Mouse (Mus musculus) fibroblast of lung, adult 2 months (primary cell): ENCODE results near the gene Phf24.
"Not testable (repeated sequence)": the region's sequence is repeated elsewhere in the genome, so short reads cannot be mapped to it uniquely, and the experiment has no call there.

Source experiments
- DNase-seq: peaks from one replicate; pipeline ENCODE4 v3.0.0-alpha.2; 2011; ENCODE audit warnings: low read depth

Gene Phf24

GRCm38 (mm10) chr4:42950065-42950558 is 33.7 kb downstream of the Phf24 start:
- peak; percentile 51 for DNase-seq

- no peak for DNase-seq
Measured at GRCm38 (mm10) chr4:42951206-42952195, 35.0 kb downstream of the Phf24 start.

DNA sequence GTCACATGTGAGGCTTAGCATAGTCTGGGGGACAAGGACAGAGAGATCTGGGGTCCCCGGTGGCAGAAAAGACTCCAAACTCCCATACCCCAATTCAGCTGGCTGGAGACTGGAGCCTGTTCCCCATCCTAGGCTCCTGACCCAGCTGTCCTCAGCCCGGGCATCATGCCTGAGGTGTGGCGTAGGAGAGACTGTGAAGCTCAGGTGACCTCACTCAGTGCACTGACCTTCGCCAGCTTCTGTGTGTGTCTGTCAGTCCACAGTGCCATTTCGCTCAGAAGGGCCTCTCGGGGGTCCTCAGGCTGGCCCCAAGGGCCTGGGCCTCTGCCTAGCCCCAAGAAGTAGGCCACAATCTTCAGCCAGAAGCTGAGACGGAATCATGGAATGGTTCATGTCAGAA is 36.1 kb downstream of the Phf24 start:
- no peak for DNase-seq

DNA sequence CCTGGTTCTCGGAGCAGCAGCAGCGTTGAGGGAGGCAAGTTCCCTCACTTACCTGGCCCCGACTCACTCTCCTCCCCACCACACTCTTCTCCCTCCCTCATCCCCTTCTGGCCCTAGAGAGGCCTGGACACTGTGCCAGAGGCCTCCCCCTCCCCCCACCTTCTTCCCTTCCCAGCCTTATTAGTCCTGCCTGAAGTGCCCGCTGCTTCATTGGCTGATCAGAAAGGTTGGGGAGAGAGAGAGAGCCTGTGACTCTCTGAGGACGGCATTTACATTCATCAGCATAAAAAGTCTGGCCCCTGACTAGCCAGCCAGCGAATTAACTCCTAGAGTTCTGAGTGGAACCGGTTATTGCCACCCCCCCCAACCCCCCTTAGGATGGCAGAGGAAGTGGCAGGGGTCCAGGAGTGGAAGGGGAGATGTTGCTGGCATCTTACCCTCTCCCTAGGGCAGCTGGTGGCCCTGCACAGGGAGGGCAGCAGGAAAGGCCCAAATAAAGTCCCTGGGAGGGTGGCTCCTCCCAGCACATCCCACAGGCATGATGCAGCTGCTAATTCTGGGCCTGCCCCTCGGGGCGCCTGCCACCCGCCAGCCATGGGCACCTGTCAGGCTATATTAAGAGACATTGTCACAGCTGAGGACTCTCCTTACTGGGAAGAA is 37.1 kb downstream of the Phf24 start:
- no peak for DNase-seq

DNA sequence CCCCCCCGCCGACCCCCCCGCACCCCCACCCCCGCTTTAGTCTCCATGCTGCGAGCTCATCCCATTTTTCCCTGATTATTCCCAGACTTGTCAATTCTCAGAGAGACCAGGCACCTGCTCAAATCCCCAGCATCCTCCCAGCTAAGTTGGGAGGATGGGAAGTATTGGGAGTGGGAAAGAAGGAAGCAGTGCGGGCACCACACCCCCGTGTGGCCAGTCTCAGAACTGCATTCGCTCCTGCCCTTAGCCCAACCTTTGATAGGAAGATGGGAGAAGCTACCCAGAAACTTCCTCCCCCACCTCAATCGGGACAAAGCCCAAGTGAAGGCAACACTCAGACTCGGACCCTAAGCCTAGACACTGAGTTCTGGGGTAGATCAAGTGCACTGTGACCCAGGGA is 37.8 kb downstream of the Phf24 start:
- peak; percentile 30 for DNase-seq

DNA sequence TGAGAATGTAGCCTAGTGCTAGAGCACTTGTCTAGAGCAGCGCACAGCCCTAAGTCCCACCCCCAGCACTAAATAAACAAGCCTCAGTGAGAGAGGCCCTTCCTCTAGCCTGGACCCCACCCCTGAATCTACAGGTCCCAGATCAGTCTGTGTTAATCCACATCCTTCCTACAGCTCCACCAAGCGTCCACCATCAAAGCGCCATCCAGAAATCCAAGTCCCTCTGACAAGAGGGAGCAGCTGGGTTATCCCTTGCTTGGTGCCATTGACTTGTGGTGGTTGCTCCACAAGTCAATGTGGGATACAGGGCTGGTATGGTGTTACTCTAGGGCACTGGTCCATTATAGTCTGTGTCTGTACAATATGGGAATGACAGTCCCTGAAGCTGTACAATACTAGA is 38.7 kb downstream of the Phf24 start:
- no peak for DNase-seq

DNA sequence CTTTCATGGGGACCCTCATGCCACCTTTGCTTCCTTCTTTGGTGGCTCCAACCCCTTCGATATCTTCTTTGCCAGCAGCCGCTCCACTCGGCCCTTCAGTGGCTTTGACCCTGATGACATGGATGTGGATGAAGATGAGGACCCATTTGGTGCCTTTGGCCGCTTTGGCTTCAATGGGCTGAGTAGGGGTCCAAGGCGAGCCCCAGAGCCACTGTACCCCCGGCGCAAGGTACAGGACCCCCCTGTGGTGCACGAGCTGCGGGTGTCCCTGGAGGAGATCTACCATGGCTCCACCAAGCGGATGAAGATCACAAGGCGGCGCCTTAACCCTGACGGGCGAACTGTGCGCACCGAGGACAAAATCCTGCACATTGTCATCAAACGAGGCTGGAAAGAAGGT is 40.1 kb downstream of the Phf24 start:
- DNase-seq: no peak

GRCm38 (mm10) chr4:42957306-42957705 is 40.8 kb downstream of the Phf24 start:
- no peak for DNase-seq

- no peak for DNase-seq
Measured at GRCm38 (mm10) chr4:42957979-42958378, 41.5 kb downstream of the Phf24 start.

GRCm38 (mm10) chr4:42958942-42959341 is 42.5 kb downstream of the Phf24 start:
- no peak for DNase-seq

DNA sequence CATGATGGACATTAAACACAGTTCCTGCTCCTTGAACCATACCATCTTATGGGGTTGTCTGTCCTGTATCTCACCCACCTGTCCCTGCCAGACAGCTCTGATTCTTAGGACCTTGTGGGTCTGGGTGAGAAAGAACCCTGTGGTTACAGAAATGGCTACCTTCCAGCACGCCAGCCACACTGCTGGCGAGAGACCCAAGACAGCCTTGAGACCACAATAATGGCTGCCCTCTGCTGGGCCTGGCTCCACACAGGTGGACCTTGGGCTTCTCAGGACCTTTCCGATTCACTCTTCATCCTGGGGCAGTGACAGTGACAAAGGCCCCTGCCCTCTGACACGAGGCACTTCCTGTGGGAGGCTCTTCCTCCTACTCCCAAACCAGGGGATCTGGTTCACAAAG is 42.9 kb downstream of the Phf24 start:
- DNase-seq: no peak

DNA sequence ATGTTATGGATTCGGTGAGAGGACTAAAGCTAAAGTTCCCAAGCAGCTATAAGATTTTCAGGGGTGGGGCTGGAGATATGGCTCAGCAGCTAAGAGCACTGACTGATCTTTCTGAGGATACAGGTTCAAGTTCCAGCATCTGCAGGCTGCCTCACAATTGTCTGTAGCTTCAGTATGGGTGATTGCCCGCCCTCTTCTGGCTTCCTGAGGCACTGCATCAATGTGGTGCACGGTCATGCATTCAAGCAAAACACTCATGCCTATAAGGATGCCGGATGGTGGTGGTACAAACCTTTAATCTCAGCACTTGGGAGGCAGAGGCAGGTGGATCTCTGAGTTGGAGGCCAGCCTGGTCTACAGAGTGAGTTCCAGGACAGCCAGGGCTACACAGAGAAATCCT is 45.1 kb downstream of the Phf24 start:
- no peak for DNase-seq

DNA sequence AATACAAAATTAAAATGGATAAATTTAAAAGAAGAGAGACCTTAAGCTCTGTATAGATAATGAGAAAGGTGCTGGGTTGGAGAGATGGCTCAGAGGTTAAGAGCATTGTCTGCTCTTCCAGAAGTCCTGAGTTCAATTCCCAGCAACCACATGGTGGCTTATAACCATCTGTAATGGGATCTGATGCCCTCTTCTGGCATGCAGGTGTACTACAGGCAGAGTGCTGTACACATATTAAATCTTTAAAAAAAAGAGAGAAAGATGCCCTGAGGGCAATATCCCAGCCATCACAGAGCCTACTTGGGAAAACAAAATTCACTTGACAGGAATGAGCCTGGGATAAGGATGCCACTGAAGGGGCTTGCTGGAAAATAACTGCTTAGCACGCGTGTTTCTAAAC is 47.0 kb downstream of the Phf24 start:
- no peak for DNase-seq

- no peak for DNase-seq
Measured at GRCm38 (mm10) chr4:42965039-42965719, 48.7 kb downstream of the Phf24 start.

GRCm38 (mm10) chr4:42969304-42969703 is 52.8 kb downstream of the Phf24 start, which contains the start of gene 1700022I11Rik:
TSS of gene 1700022I11Rik (plus strand) at chr4:42969604.
- DNase-seq: no peak

DNA sequence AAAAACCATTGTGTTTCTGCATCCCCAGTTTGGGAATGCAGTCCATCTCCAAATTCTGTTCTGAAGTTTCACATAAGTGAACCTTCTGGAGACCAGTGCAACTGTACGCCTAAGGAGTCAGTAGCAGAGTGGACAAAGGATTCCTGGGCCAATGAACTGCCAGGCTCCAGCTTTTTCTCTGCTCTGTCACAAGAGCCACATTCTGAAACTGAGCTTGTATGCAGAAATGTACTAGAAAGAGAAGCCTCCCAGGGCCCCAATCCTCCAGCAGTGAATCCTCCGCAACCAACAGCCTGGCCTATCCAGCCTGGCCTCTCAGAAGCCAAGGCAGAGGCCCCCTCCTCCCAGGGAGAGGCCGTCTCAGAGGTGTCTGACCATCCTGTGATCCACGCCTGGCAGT is 56.5 kb downstream of the Phf24 start:
- no peak for DNase-seq

DNA sequence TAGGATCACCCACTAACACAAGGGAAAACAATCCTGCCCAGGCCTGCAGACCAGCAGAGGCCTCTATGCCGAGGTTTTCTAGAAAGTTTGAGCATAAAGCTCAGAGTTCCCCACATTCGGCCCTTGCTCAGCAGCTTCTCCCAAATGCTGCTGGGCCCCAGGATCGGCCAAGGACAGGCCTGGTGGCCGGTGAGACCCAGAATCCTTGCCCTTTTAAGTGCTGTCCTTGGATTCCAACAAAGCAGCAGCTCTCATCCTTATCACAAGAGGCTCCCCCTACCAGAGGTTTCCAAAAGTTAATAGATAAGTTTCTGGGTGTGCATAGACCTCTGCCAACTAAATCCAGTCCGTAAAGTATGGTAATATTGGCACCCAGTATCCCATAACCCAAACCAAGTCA is 57.4 kb downstream of the Phf24 start:
- no peak for DNase-seq

DNA sequence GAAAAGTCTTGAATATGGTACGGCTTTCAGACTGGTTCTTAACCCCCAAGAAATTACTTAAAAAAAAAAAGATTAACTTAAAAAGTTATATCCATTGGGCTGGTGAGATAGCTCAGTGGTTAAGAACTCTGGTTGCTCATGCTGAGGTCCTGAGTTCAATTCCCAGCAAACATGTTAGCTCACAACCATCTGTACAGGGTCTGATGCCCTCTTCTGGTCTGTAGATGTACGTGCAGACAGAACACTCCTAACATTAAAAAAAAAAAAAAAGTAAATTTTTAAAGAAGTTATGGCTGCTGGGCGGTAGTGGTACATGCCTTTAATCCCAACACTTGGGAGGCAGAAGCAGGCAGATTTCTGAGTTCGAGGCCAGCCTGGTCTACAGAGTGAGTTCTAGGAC is 61.6 kb downstream of the Phf24 start:
- DNase-seq: no peak

- DNase-seq: not testable (repeated sequence)
Measured at GRCm38 (mm10) chr4:42980467-42980866, 64.0 kb downstream of the Phf24 start.

- no peak for DNase-seq
Measured at GRCm38 (mm10) chr4:42988296-42988695, 71.8 kb downstream of the Phf24 start.
